Mouse (Mus musculus) testis, adult 2 months (tissue): Measurements from ENCODE around the gene Mep1a. TPM values are rescaled to one million over a fixed set of nuclear protein-coding genes. Genes with fewer than 3 reads are reported as not detected.
"Not testable (repeated sequence)": the region's sequence is repeated elsewhere in the genome, so short reads cannot be mapped to it uniquely, and the experiment has no call there.

Source experiments
- H3K27ac ChIP-seq: fragments of 200-500 bp; 2 replicates; pipeline ENCODE4 v1.5.1; 2012; ENCODE audit warnings: low read depth, low read length; ENCODE audit not compliant: control insufficient read depth, insufficient read depth
- H3K27me3 ChIP-seq: fragments of 200-500 bp; 2 replicates; pipeline ENCODE4 v1.6.1; 2012; ENCODE audit warnings: mild to moderate bottlenecking, low read length, moderate library complexity; ENCODE audit not compliant: control insufficient read depth, insufficient read depth
- H3K36me3 ChIP-seq: fragments of 200-500 bp; 2 replicates; pipeline ENCODE4 v1.6.1; 2012; ENCODE audit warnings: mild to moderate bottlenecking, low read length; ENCODE audit not compliant: control insufficient read depth, insufficient read depth
- H3K4me1 ChIP-seq: fragments of 200-500 bp; 2 replicates; pipeline ENCODE4 v1.6.1; 2012; ENCODE audit warnings: low read length; ENCODE audit not compliant: control insufficient read depth, insufficient read depth
- H3K4me3 ChIP-seq: fragments of 200-500 bp; 2 replicates; pipeline ENCODE4 v1.5.1; 2012; ENCODE audit warnings: low read depth, mild to moderate bottlenecking, low read length, moderate library complexity, mixed read lengths; ENCODE audit not compliant: control insufficient read depth
- CTCF ChIP-seq: fragments of 200-500 bp; IDR thresholded peaks from 2 replicates; pipeline ENCODE4 v1.5.1; 2012; ENCODE audit warnings: low read depth, mild to moderate bottlenecking, inconsistent platforms, low read length, moderate library complexity; ENCODE audit not compliant: control insufficient read depth, insufficient read depth, insufficient replicate concordance
- POLR2A ChIP-seq: fragments of 200-500 bp; IDR thresholded peaks from 2 replicates; pipeline ENCODE4 v1.6.1; 2012; ENCODE audit warnings: low read depth, mild to moderate bottlenecking, inconsistent platforms, low read length, moderate library complexity; ENCODE audit not compliant: control insufficient read depth
- polyA plus RNA-seq: library from polyadenylated mRNA; depleted of rRNA; stranded (reverse); fragments of >200 nt; gene quantifications from 2 replicates; pipeline ENCODE4 v1.2.3, GENCODE M21; 2012; rRNA removed

Gene Mep1a
- polyA plus RNA-seq: 0.14 and 0.53 TPM in 2 replicates

DNA sequence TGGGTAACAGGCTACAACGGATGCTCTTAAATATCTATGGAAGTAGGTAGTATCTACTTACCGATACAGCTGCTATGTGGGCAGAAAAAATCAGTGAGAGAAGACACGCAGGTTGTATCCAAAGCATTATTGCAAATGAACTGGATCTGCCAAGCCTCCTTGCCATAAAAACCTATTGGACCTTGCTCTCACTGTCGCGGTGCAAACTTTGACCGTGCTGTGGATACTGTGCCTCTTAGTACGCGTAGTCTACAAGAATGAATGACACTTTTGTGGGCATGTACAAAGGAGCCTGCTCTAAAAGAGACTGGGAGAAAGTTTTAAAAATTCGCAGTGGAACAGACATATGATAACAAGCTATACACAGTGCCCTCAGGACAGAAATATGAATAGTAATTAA is at the start of gene Mep1a:
Gene Mep1a, minus strand, starts transcription at position 221 of the 400 bp plus-strand sequence.
- no peak within 1 kb of the TSS for H3K4me3 ChIP-seq
- H3K27ac ChIP-seq: no peak within 1 kb of the TSS
- no peaks in the 10 kb centered on the region for H3K4me1 ChIP-seq
- H3K36me3 ChIP-seq: no peaks in the 10 kb centered on the region
- TF ChIP-seq CTCF: no peak
- no peak for TF ChIP-seq POLR2A
- no peaks in the 10 kb centered on the region for H3K27me3 ChIP-seq

DNA sequence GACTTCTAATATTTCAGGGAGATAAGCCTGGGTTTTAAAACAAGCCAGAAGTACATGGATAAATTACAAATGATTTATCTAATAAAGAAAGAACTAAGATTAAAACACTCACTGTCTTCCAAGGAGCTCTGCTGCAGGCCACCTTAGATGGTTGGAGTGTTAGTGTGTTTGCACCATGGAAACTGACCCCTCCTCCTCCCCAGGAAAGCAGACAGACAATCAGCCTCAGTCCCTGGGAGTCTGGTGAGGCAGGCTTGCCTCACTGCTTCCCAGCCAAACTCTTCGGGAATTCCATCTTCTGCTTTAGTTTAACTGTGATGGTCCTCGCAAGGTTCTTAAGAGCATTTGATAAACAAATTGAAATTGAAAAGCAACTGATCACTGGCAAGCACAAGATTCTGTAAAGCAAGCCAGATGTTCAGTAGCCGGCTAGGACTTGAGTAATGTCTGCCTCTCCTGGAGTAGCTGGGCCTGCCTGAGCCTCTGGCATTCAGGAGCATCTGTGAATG is 48.6 kb upstream of the Mep1a start:
- no peak overlapping the region for H3K4me3 ChIP-seq
- TF ChIP-seq CTCF (no peak), POLR2A (no peak)
- H3K4me1 ChIP-seq: no peaks in the 10 kb centered on the region
- H3K27ac ChIP-seq: no peak overlapping the region
- no peaks in the 10 kb centered on the region for H3K27me3 ChIP-seq
- H3K36me3 ChIP-seq: no peaks in the 10 kb centered on the region

DNA sequence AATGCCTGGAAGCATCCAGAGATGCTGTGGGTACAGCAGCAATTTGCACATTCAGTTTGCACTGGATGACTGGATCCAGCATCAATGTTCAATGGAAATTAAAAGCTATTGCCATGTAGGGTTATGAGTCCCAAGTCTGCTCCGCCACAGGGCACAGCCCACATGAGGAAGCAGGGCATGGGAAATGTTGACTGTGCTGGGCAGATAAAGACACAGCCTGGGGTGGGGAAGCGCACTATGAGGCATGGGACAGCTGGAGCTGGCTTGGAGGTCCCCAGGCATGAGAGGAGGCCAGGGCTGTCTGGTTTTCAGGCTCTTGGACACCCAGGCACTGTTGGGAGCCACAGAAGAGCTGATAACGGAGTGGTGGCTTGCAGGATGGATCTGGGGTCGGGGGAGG is 41.4 kb upstream of the Mep1a start:
- TF ChIP-seq CTCF: no peak
- no peak for TF ChIP-seq POLR2A
- Histone ChIP-seq H3K27me3 (no peaks in the 10 kb centered on the region), H3K27ac (no peak overlapping the region), H3K4me1 (no peaks in the 10 kb centered on the region), H3K36me3 (no peaks in the 10 kb centered on the region), H3K4me3 (no peak overlapping the region)

DNA sequence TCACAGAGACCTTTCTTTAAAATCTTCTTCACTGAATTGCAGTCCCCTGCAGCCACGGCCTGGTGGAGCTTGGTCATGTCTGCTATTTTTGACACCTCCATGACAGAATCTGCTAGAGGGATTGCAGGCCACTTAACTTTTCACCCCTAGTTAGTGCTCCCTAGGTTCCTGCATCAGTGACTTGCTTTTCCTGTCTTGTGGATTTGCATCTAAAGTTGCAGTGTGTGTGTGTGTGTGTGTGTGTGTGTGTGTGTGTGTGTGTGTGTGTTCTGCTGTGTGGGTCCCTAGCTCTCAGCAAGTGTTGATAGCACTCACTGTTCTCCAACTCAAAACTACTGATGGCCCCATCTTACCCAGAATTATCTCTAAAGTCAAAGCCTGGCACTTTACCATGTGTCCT is 40.9 kb upstream of the Mep1a start, which contains the start of gene Ankrd66:
Gene Ankrd66, minus strand, starts transcription at position 101 of the 400 bp plus-strand sequence.
- no peak within 1 kb of the TSS for H3K4me3 ChIP-seq
- H3K27ac ChIP-seq: no peak within 1 kb of the TSS
- no peaks in the 10 kb centered on the region for H3K27me3 ChIP-seq
- no peaks in the 10 kb centered on the region for H3K4me1 ChIP-seq
- H3K36me3 ChIP-seq: no peaks in the 10 kb centered on the region
- TF ChIP-seq CTCF (no peak), POLR2A (no peak)

DNA sequence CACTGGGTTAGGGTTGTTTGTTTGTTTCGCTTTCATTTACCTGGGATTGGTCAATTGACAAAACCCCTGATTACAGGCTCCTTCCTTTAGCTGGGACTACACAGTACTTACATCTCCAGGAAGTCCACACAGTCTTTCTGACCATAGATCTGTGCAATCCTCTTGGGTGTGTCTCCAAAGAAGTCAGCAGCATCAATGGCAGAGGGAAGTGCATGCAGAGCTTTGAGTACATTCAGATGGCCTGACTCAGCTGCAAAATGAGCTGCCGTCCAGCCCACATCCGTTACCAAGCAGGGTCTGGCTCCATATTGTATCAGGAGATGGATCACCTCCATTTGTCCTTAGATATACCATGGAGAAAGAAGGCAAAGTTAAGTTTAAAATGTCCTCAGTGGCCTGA is 36.2 kb upstream of the Mep1a start:
- Histone ChIP-seq H3K27me3 (no peaks in the 10 kb centered on the region), H3K4me1 (peaks cover 3% of the 10 kb centered on the region; the same call in 1 of the 2 replicates), H3K36me3 (no peaks in the 10 kb centered on the region), H3K27ac (no peak overlapping the region), H3K4me3 (no peak overlapping the region)
- TF ChIP-seq CTCF (no peak), POLR2A (no peak)

DNA sequence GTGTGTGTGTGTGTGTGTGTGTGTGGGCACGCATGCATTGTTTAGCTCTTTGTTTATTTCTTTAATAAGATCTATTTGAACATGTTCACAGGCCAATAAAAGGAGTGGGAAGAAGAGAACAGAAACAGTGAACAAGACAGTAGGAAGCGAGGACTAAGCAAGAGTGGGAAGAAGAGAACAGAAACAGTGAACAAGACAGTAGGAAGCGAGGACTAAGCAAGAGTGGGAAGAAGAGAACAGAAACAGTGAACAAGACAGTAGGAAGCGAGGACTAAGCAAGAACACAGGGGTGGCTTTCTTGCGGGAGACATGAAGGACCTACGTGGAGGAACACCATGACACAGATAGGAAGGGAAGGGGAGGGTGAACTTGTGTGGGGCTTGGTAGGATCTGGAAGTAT is 34.2 kb upstream of the Mep1a start:
- H3K4me3 ChIP-seq, H3K4me1 ChIP-seq, H3K27me3 ChIP-seq, H3K27ac ChIP-seq, H3K36me3 ChIP-seq: not testable (repeated sequence)

DNA sequence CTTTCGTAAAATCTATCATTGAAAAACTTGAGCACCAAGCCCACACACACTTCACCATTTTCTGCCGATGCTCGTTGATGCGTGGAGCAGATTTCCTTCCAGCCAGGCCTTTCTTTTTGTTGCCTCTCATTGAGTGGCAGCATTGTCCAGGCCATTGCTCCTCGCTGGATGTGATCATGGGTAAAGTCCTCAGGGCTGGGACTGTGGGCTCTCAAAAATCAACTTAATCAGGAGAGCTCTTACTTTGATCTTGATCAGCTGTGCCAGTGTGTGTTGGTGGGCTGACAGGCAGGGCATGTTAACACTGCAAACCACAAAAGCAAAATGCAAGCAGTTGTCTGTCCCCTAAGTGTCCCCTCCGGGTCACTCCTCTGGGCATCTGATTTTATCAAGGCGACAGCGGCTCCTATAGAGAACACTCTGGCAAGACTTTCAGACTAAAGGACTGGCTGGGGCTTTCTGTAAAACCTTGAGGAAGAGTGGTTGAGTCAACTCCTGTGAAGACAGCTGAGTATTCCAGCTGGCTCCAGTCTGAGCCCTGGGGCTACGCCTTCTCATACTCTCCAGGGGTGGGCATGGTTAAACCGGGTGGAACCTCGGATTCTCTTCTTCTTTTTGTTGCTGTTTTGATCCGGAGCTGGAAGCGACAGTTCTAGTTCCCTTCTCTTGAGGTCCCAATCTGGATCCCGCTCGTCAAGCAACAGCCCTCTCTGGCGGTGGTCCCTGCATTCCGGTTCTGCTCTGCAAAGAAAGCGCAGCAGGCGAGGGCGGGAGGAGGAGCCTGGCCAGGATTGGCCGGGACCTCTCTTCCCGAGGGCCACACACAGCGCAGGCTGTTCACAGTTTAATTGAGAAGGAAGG is 32.0 kb upstream of the Mep1a start:
- Histone ChIP-seq H3K36me3 (no peaks in the 10 kb centered on the region), H3K27ac (no peak overlapping the region)

More for the DNA sequence above, 32.0 kb upstream of the Mep1a start:
- Histone ChIP-seq H3K27me3 (no peaks in the 10 kb centered on the region), H3K4me3 (no peak overlapping the region), H3K4me1 (peaks cover 3% of the 10 kb centered on the region; the same call in 1 of the 2 replicates)
- TF ChIP-seq CTCF: no peak
- TF ChIP-seq POLR2A: no peak
